Mouse (Mus musculus) spleen, adult 2 months (tissue): ENCODE measurements around the gene Gli2.

ENCODE experiments used
- CTCF ChIP-seq: fragments of 200-500 bp; IDR thresholded peaks from 2 replicates; pipeline ENCODE4 v1.5.1; 2011; ENCODE audit warnings: mild to moderate bottlenecking, inconsistent platforms; ENCODE audit not compliant: insufficient read depth, insufficient read length, insufficient replicate concordance; ENCODE audit errors: extremely low read depth
- POLR2A ChIP-seq: fragments of 200-500 bp; IDR thresholded peaks from 2 replicates; pipeline ENCODE4 v1.6.1; 2011; ENCODE audit warnings: low read depth, low read length, inconsistent platforms

DNA sequence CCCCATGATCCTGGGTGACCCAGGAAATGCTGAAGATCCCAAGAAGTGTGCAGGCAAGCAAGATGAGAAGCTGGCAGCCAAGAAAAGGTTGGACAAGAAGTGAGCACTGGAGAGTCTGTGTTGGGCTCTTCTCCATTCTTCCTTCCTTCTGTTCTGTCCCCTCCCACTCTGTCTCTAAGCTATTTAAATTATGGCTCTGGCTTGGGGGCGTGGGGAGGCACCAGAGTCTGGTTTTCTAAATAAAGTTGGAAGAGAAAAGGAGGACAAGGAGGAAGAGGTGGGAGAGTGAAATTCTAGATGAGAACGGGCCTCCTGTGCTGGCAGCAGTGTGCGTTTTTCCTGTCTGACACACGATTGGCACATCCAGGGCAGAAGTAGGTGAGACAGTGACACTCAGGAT, 243.1 kb downstream of the Gli2 start:
- TF ChIP-seq POLR2A (no peak), CTCF (no peak)
